Mouse (Mus musculus) lung, postnatal 4 days (tissue): ENCODE measurements at regions not wholly inside any gene's neighbourhood (a gene's known extent, or its start where the extent isn't known, plus 50 kb on each side); places are given as distances from the start of the nearest gene placed in this dataset.
A peak's percentile ranks its signal among the peaks of the same experiment; 100 is the strongest.

ENCODE experiments used
- DNase-seq, 2 experiments: peaks; one replicate each; pipeline ENCODE4 v3.0.0; 2021

GRCm38 (mm10) chr8:127662776-127663499 lies 599.2 kb downstream of the Pard3 start:
- DNase-seq = no peak

GRCm38 (mm10) chr8:127666606-127667005 lies 602.9 kb downstream of the Pard3 start:
- DNase-seq = no peak

- DNase-seq = no peak
Observed at GRCm38 (mm10) chr8:127668991-127669390, 605.3 kb downstream of the Pard3 start.

GRCm38 (mm10) chr8:127674063-127674462 lies 610.4 kb downstream of the Pard3 start:
- DNase-seq = no peak

DNA sequence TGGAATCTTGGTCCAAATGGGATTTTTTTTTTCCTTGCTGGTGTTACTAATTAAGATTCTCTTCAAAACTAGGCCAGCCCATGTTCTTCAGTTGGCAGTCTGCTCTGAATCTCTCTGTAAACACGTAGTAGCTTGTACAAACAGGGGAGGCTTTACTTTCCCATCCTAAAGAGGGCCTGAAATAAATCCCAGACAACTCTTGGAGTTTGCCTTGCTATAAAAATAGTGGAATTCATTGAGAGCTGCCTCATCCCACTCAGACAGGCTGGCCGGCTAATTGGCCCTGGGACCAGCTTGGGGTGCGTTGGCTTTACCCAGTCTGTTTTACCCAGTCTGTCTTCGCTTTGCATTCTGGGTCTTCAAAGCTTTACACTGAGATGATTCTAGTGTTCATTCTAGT lies 611.7 kb downstream of the Pard3 start:
- no peak for DNase-seq

GRCm38 (mm10) chr8:127680205-127680604 lies 616.5 kb downstream of the Pard3 start:
- DNase-seq = no peak

- no peak for DNase-seq
Observed at GRCm38 (mm10) chr8:127684213-127684612, 620.5 kb downstream of the Pard3 start.

- no peak for DNase-seq
Observed at GRCm38 (mm10) chr8:127690792-127691191, 627.1 kb downstream of the Pard3 start.

- no peak for DNase-seq
Observed at GRCm38 (mm10) chr8:127698404-127698803, 634.7 kb downstream of the Pard3 start.

- DNase-seq = no peak
Observed at GRCm38 (mm10) chr8:127704406-127704805, 640.7 kb downstream of the Pard3 start.

DNA sequence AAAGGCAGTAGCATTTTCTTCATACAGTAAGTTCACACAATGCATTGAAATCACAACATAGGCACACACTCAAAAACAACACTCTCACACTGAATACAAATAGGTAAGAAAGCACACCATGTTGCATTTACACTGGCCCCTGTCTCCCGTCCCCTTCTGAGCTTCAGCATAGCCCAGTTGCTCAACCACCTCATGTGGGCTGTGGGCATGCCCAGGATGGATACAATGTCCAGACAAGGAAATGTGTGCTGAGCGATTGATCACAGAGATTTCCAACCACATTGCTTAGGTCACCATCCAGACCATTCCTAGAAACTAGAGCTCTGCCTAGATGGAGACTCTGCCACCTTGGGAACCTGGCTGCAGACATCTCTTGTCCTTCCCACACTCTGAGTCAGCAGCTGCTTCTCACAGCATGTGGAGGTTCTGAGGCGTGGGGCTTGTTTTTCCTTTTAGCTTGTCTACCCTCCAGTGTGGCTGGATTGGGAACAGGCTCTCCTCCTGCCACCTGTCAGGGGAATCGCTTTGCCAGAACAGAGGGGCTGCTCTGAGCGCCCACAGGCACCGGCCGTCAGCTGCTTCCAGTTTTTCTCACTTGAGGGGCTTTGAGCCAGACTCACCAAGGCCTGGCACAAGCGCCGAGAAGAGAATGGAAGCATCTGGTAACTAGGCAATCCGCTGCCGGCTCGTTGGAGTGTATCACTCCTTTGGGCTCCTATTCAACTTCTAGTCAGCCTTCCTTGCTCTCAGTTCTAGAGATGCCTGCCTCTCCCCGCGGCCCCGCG lies 642.5 kb downstream of the Pard3 start:
- peak; percentile 12 to 64 for DNase-seq

GRCm38 (mm10) chr8:127709439-127709838 lies 645.7 kb downstream of the Pard3 start:
- no peak for DNase-seq

DNA sequence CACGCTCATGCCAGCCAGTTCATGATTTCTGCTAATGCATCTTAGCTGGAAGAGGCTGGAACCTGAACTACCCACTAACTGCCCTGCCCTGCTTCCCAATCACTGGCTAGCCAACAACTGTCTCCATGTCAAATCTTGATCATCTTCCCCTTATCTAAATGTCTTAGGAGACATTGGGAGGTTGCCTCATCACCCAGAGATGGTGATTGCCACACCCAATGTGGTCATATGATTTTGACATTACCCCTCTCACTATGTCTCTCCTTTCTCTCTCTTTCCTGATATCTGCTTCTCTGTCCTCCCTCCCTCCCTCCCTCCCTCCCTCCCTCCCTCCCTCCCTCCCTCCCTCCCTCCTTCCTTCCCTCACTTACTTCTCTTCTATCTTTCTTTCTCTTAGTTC lies 643.3 kb upstream of the Nrp1 start:
- no peak for DNase-seq

- DNase-seq = no peak
Observed at GRCm38 (mm10) chr8:127717969-127718368, 640.4 kb upstream of the Nrp1 start.

GRCm38 (mm10) chr8:127719881-127720280 lies 638.5 kb upstream of the Nrp1 start:
- no peak for DNase-seq

DNA sequence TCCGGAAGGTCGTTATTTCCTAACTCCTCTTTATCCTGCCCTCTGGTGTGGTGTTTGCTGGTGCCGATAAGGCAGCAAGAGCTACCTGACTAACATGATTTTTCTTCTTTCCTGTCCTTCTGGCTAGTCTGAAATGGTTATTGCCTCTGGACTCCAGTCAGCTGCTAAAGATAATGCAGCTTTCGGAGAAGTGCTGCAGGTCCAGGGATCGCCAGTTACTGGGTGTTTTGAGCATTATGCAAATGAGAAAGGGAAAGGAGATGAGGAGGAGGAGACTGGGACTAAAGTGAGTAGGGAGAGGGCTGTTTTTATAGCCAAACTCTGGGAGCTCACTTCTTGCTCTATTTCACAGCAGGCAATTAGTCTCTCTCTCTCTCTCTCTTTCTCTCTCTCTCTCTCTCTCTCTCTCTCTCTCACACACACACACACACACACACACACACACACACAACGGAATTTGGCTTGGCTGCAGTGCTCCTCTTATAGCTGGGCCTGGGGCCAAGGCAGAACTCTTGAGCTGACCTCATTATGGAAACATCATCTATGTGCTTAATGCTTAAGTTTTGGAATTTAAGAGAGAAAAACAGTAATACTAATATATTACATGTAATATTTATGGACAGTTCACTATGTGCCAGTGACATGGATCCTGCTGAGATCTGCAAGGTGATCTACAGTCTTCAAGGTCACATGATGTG lies 637.7 kb upstream of the Nrp1 start:
- DNase-seq = peak; percentile 49 to 73

DNA sequence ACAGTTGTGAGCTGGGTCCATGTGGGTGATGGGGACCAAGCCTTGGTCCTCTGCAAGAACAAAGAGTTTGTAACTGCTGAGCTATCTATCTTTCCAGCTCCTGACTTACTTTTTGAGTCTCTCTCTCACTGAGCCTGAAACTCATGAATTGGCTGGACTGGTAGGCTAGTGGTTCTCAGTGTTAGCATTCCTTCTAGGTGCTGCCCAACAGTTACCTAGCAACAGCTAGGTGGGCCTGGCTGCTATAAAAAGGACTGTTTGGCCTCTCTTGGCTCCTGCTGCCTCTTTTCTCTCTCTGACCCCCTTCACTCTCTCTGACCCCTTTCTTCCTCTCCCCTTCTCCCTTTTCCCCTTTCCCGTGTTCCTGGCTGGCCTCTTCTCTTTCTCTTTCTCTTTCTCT lies 636.8 kb upstream of the Nrp1 start:
- no peak for DNase-seq

DNA sequence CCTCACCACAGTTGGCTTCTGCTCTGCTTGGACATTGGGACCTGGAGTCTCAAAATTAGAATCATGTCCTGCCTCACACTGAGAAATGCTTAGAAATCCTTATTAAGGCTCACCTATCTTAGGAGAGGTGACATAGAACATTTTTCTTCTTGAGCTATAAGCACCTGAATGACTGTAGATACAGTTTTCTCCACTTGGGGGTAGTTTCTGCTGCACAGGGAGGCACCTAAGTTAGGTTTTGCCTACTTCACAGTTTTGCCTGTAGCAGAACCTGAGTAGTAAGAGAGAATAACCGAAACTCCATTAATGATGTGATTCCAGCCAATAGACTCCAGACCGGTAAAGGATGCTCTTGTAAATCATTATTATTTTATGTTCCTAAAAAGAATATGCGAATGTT lies 624.3 kb upstream of the Nrp1 start:
- DNase-seq = no peak

- DNase-seq = no peak
Observed at GRCm38 (mm10) chr8:127742236-127742635, 616.2 kb upstream of the Nrp1 start.

DNA sequence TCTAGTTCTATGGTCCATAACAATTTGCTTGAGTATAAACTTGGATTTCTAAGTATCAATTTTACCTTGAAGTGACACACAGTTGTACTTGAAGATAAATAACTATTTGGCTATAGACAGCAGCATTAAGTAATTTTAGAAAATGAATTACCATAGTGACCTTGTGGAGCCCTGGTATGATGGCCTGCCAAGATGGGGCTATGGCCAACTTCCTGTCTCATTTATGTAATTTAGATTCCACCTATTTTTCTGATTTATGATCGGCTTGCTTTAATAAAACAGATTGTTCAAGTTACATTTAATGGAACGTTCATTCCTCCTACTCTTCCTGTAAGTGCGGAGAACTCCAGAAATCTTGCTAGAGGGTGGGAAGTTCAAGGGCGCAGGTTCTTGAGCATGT lies 613.2 kb upstream of the Nrp1 start:
- DNase-seq = no peak

GRCm38 (mm10) chr8:127746456-127746855 lies 611.9 kb upstream of the Nrp1 start:
- DNase-seq = no peak

GRCm38 (mm10) chr8:127752871-127753270 lies 605.5 kb upstream of the Nrp1 start:
- DNase-seq = no peak

- DNase-seq = peak; percentile 27 to 59
Observed at GRCm38 (mm10) chr8:127753793-127754565, 604.4 kb upstream of the Nrp1 start.
